Mouse (Mus musculus) spleen, adult 2 months (tissue): ENCODE results near the gene Kntc1.

ENCODE experiments used
- CTCF ChIP-seq: fragments of 200-500 bp; IDR thresholded peaks from 2 replicates; pipeline ENCODE4 v1.5.1; 2011; ENCODE audit warnings: mild to moderate bottlenecking, inconsistent platforms; ENCODE audit not compliant: insufficient read depth, insufficient read length, insufficient replicate concordance; ENCODE audit errors: extremely low read depth
- POLR2A ChIP-seq: fragments of 200-500 bp; IDR thresholded peaks from 2 replicates; pipeline ENCODE4 v1.6.1; 2011; ENCODE audit warnings: low read depth, low read length, inconsistent platforms

DNA sequence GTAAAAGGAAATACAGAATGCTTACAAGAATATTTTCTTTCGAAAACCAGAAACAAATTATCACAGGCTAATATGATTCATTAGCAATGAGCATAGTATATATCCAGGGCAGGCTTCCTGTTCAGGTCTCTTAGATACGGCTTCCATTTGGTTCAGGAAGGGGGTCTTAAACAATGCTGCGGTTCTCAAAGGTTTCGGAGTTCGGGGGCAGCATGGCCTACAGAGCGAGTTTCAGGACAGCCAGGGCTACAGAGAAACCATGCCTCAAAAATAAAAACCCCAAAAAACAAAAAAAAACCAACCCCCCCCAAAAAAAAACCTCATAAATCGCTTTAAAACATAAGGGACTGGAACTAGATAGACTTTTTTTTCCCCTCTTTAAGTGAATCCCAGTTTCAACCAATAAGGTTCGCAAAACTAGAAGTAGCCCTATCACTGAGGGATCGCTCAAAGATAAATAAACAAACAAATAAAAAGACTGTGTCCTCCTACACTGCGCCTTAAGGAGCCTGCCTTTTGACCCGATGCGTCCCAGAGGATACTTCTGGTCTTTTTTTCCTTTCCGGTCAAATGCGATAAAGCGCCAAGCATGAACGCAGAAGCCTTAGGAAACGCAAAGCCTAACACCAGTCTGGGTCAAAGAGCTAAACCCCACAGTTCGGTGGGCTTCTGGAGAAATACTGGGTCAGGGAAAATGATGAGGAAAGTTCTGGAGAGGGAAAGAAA lies 1.0 kb upstream of the Kntc1 start:
- TF ChIP-seq CTCF (no peak), POLR2A (no peak)
